Mouse (Mus musculus) mammary gland, adult 2 months (tissue): ENCODE measurements around the gene Rfx7. TPM values are rescaled to one million over a fixed set of nuclear protein-coding genes. Genes with fewer than 3 reads are reported as not detected.

Experiments
- polyA plus RNA-seq: library from polyadenylated mRNA; depleted of rRNA; stranded (reverse); fragments of >200 nt; gene quantifications from 2 replicates; pipeline ENCODE4 v1.2.3, GENCODE M21; 2012; ENCODE audit warnings: low replicate concordance; rRNA removed

Rfx7 gene
- 5.7 and 9.3 TPM in 2 replicates for polyA plus RNA-seq

GRCm38 (mm10) chr9:72531996-72532380 is at the start of gene Rfx7:
Gene Rfx7 (plus strand): TSS chr9:72532240.

GRCm38 (mm10) chr9:72492194-72492565 is 39.9 kb upstream of the Rfx7 start, which contains the start of gene Tex9:
Gene Tex9 (minus strand): TSS chr9:72492212.

GRCm38 (mm10) chr9:72661895-72662661 is 130.0 kb downstream of the Rfx7 start, which contains the start of gene Nedd4:
Gene Nedd4 (plus strand): TSS chr9:72662346.

Other genes starting within 250 kb of the Rfx7 start
- gene Mns1, start 94.2 kb upstream of the Rfx7 start, polyA plus RNA-seq: 0.07 and 0.22 TPM in 2 replicates
- 1.3 and 3.2 TPM in 2 replicates for gene Tex9, start 40.0 kb upstream of the Rfx7 start, polyA plus RNA-seq
- gene Nedd4, start 130.1 kb downstream of the Rfx7 start, polyA plus RNA-seq: 110 and 276 TPM in 2 replicates